17 mouse cellular contexts compared by ENCODE assay signal in genomic region chr2:27518283-27518682, GRCm38 (mm10). TPM values are rescaled to one million over a fixed set of nuclear protein-coding genes. Genes with fewer than 3 reads are reported as not detected.
DNase-seq lines count a peak whose midpoint lies in the region; ATAC-seq and TF ChIP-seq lines count a peak whose summit lies in the region.
"Had no signal": no experiment of that assay in that cellular context is flagged by ENCODE, and none has a peak within 500 bp of the region (broad histone marks: within the 10 kb centered on the region; RNA-seq: fewer than 3 reads in every experiment).

No protein-coding gene starts in this region.

- TF ChIP-seq CTCF in heart, postnatal 0 days (IDR thresholded peaks at IDR 0.05; ENCODE audit: low read depth): peak; percentile 28; the same call in 1 of the 2 replicates
- TF ChIP-seq CTCF in lung, embryonic 14.5 days (IDR thresholded peaks at IDR 0.05; ENCODE audit: low read depth): peak; percentile 48
- TF ChIP-seq CTCF in E14TG2a.4 (conservative IDR thresholded peaks at IDR 0.05; ENCODE audit: low read length): peak; percentile 80

- no peaks in the 10 kb centered on the region for H3K27me3 ChIP-seq in heart, postnatal 0 days (ENCODE audit: control insufficient read depth, insufficient read depth, low read length)
- no peaks in the 10 kb centered on the region for H3K27me3 ChIP-seq in heart, embryonic 11.5 days (ENCODE audit: control insufficient read depth, insufficient read depth, low read length)
- no peaks in the 10 kb centered on the region for H3K27me3 ChIP-seq in lung, embryonic 14.5 days (ENCODE audit: insufficient read depth, low read length)
- H3K27me3 ChIP-seq in E14TG2a.4 (ENCODE audit: insufficient read depth, low read length): no peaks in the 10 kb centered on the region
- H3K27me3 ChIP-seq in forebrain, embryonic 12.5 days: no peaks in the 10 kb centered on the region
- H3K27me3 ChIP-seq: embryonic facial prominence, embryonic 15.5 days; forebrain, embryonic 13.5 days; limb, embryonic 15.5 days had no signal

- H3K27ac ChIP-seq in heart, postnatal 0 days (ENCODE audit: low read depth): no peak overlapping the region
- H3K27ac ChIP-seq in heart, embryonic 11.5 days (ENCODE audit: low read depth, low read length): no peak overlapping the region
- H3K27ac ChIP-seq in lung, embryonic 14.5 days (ENCODE audit: low read depth): no peak overlapping the region
- no peak overlapping the region for H3K27ac ChIP-seq in forebrain, embryonic 12.5 days
- H3K27ac ChIP-seq: embryonic facial prominence, embryonic 15.5 days; forebrain, embryonic 13.5 days; heart, embryonic 10.5 days; limb, embryonic 15.5 days had no signal

- WGBS in heart, postnatal 0 days: 94% methylated on average over 3 of the region's 3 CpGs
- 89% methylated on average over 3 of the region's 3 CpGs for WGBS in heart, embryonic 11.5 days (ENCODE audit: insufficient replicate concordance)
- WGBS in lung, embryonic 14.5 days: 90% methylated on average over 3 of the region's 3 CpGs
- WGBS in forebrain, embryonic 12.5 days: 90% methylated on average over 3 of the region's 3 CpGs

- H3K4me1 ChIP-seq in heart, postnatal 0 days (ENCODE audit: control insufficient read depth, insufficient read depth): peaks cover 19% of the 10 kb centered on the region
- peaks cover 24% of the 10 kb centered on the region for H3K4me1 ChIP-seq in heart, embryonic 11.5 days (ENCODE audit: control insufficient read depth, insufficient read depth, low read length)
- peaks cover 13% of the 10 kb centered on the region for H3K4me1 ChIP-seq in lung, embryonic 14.5 days (ENCODE audit: insufficient read depth)
- peaks cover 64% of the 10 kb centered on the region for H3K4me1 ChIP-seq in E14TG2a.4 (replicated peaks; ENCODE audit: low read depth, low read length)
- peaks cover 30% of the 10 kb centered on the region for H3K4me1 ChIP-seq in forebrain, embryonic 12.5 days

- H3K9ac ChIP-seq in heart, postnatal 0 days (replicated peaks; ENCODE audit: low read depth, low read length): no peak overlapping the region
- no peak overlapping the region for H3K9ac ChIP-seq in heart, embryonic 11.5 days (ENCODE audit: low read depth, low read length)
- no peak overlapping the region for H3K9ac ChIP-seq in lung, embryonic 14.5 days
- H3K9ac ChIP-seq in forebrain, embryonic 12.5 days: no peak overlapping the region
- H3K9ac ChIP-seq: embryonic facial prominence, embryonic 15.5 days; forebrain, embryonic 13.5 days; limb, embryonic 15.5 days had no signal

- H3K4me3 ChIP-seq in heart, postnatal 0 days (ENCODE audit: low read depth, low read length): no peak overlapping the region
- H3K4me3 ChIP-seq in heart, embryonic 11.5 days (ENCODE audit: low read depth, low read length): no peak overlapping the region
- no peak overlapping the region for H3K4me3 ChIP-seq in lung, embryonic 14.5 days (ENCODE audit: low read depth, low read length)
- no peak overlapping the region for H3K4me3 ChIP-seq in E14TG2a.4 (replicated peaks; ENCODE audit: low read length)
- H3K4me3 ChIP-seq in forebrain, embryonic 12.5 days (replicated peaks): no peak overlapping the region
- H3K4me3 ChIP-seq: embryonic facial prominence, embryonic 15.5 days; forebrain, embryonic 13.5 days; heart, embryonic 10.5 days; limb, embryonic 15.5 days had no signal

- no peak for ATAC-seq in heart, postnatal 0 days (ENCODE audit: insufficient read depth, low read depth)
- no peak for ATAC-seq in heart, embryonic 11.5 days (replicated peaks; ENCODE audit: insufficient number of reproducible peaks, low FRiP score, low TSS enrichment)
- no peak for ATAC-seq in lung, embryonic 14.5 days (ENCODE audit: insufficient read depth)
- ATAC-seq in forebrain, embryonic 12.5 days (ENCODE audit: low FRiP score): no peak
- ATAC-seq: activated CD4-positive, CD25-positive, alpha-beta regulatory T cell, adult 4 months; forebrain, embryonic 13.5 days; intestine, embryonic 16.5 days had no signal

- no peak overlapping the region for H3K4me2 ChIP-seq in heart, postnatal 0 days (ENCODE audit: low read depth, low read length)
- no peak overlapping the region for H3K4me2 ChIP-seq in heart, embryonic 11.5 days
- H3K4me2 ChIP-seq in lung, embryonic 14.5 days: no peak overlapping the region
- no peak overlapping the region for H3K4me2 ChIP-seq in forebrain, embryonic 12.5 days
- H3K4me2 ChIP-seq: embryonic facial prominence, embryonic 15.5 days; forebrain, embryonic 13.5 days; limb, embryonic 15.5 days had no signal

- H3K9me3 ChIP-seq in heart, postnatal 0 days (replicated peaks; ENCODE audit: control insufficient read depth, low read length): no peaks in the 10 kb centered on the region
- no peaks in the 10 kb centered on the region for H3K9me3 ChIP-seq in heart, embryonic 11.5 days (replicated peaks; ENCODE audit: control insufficient read depth, low read length)
- H3K9me3 ChIP-seq in lung, embryonic 14.5 days (ENCODE audit: low read depth, low read length): no peaks in the 10 kb centered on the region
- no peaks in the 10 kb centered on the region for H3K9me3 ChIP-seq in E14TG2a.4 (ENCODE audit: low read length)
- no peaks in the 10 kb centered on the region for H3K9me3 ChIP-seq in forebrain, embryonic 12.5 days
- H3K9me3 ChIP-seq: embryonic facial prominence, embryonic 15.5 days; forebrain, embryonic 13.5 days; heart, embryonic 10.5 days; limb, embryonic 15.5 days had no signal

- peaks cover 48% of the 10 kb centered on the region for H3K36me3 ChIP-seq in heart, postnatal 0 days (replicated peaks; ENCODE audit: control insufficient read depth, insufficient read depth, low read length)
- peaks cover 26% of the 10 kb centered on the region for H3K36me3 ChIP-seq in heart, embryonic 11.5 days (ENCODE audit: control insufficient read depth, insufficient read depth, low read length)
- peaks cover 50% of the 10 kb centered on the region for H3K36me3 ChIP-seq in lung, embryonic 14.5 days (ENCODE audit: insufficient read depth)
- peaks cover 67% of the 10 kb centered on the region for H3K36me3 ChIP-seq in E14TG2a.4 (ENCODE audit: insufficient read depth, low read length)
- peaks cover 45% of the 10 kb centered on the region for H3K36me3 ChIP-seq in forebrain, embryonic 12.5 days (replicated peaks)

- no peak for DNase-seq in heart, postnatal 0 days (ENCODE audit: low spot score)
- no peak for DNase-seq in lung, embryonic 14.5 days
- DNase-seq in lung, postnatal 14 days: no peak
- peak; percentile 28 for DNase-seq in induced T-regulatory cell, adult 2 months (ENCODE audit: low read depth)
- DNase-seq in left cerebral cortex, adult 8-10 months (ENCODE audit: low spot score in 2 of 2): no peak
- DNase-seq: cerebellum, adult 18-20 months; right cerebral cortex, adult 18-20 months; thymus, adult 18-20 months had no signal

- TF ChIP-seq EP300 in heart, postnatal 0 days (IDR thresholded peaks at IDR 0.05; ENCODE audit: low read depth): no peak

RNA-seq across cellular contexts. Expression of gene Wdr5, which starts 3.3 kb away (rescaled TPM):
- 21.8 and 31.7 TPM in 2 replicates for total RNA-seq in heart, postnatal 0 days (2014; rRNA removed; ENCODE audit: low replicate concordance)
- polyA plus RNA-seq in heart, postnatal 0 days (2015; fragmentation: Nextera tagmentation; extraction: Ambion mirVana): 17.1 and 17.8 TPM in 2 replicates
- polyA plus RNA-seq in heart, embryonic 11.5 days (2014; fragmentation: Nextera tagmentation; extraction: Ambion mirVana): 37.2 and 40.1 TPM in 2 replicates
- 63.6 and 71.3 TPM in 2 replicates for polyA plus RNA-seq in lung, embryonic 14.5 days (2014; fragmentation: Nextera tagmentation; extraction: Ambion mirVana)
- total RNA-seq in left cerebral cortex, adult 8-10 months (2022): 10 to 100 TPM; 25.6 to 27.1 (median 26.0) TPM
- polyA plus RNA-seq in forebrain, embryonic 12.5 days (2016; fragmentation: Nextera tagmentation; extraction: Ambion mirVana): 65.3 and 68.3 TPM in 2 replicates

RNA-seq across cellular contexts. Expression of gene Brd3, which starts 10.8 kb away (rescaled TPM):
- 13.0 and 19.6 TPM in 2 replicates for total RNA-seq in heart, postnatal 0 days (2014; rRNA removed; ENCODE audit: low replicate concordance)
- 37.1 and 40.8 TPM in 2 replicates for polyA plus RNA-seq in heart, postnatal 0 days (2015; fragmentation: Nextera tagmentation; extraction: Ambion mirVana)
- 99.5 and 116 TPM in 2 replicates for polyA plus RNA-seq in heart, embryonic 11.5 days (2014; fragmentation: Nextera tagmentation; extraction: Ambion mirVana)
- polyA plus RNA-seq in lung, embryonic 14.5 days (2014; fragmentation: Nextera tagmentation; extraction: Ambion mirVana): 126 and 141 TPM in 2 replicates
- 10 to 100 TPM; 37.6 to 44.5 (median 44.0) TPM for total RNA-seq in left cerebral cortex, adult 8-10 months (2022)
- polyA plus RNA-seq in forebrain, embryonic 12.5 days (2016; fragmentation: Nextera tagmentation; extraction: Ambion mirVana): 140 and 155 TPM in 2 replicates

Comparison
In these comparisons a context has a peak if more than half of its experiments do, and no peak if none do; other contexts are left out.
1. CTCF ChIP-seq: peak in every context shown above with its lines; median percentile 80 in E14TG2a.4; 48 in lung, embryonic 14.5 days; 28 in heart, postnatal 0 days.